Comparison of ENCODE assay signal across 27 mouse cellular contexts in the genomic region with DNA sequence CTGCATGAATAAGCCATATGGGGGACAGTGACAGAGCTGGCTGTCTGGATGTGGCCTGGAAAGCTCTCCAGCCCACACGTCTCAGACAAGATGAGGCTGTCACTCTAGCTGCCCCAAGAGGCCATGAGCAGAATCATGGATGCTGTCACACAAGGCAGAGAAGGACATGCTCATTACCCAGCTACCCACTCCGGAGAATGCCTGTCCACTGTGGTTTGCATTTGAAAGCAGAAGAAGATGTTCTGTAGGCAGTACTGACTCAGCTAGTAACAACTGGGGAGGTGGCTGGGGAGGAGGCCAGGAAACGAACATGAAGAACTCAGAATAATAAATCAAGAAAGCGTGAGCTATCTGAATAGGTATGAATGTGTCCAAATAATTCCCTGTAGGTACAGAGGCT.
DNase-seq lines count a peak whose midpoint lies in the region; ATAC-seq and TF ChIP-seq lines count a peak whose summit lies in the region.
"Had no signal": no experiment of that assay in that cellular context is flagged by ENCODE, and none has a peak within 500 bp of the region (broad histone marks: within the 10 kb centered on the region; RNA-seq: fewer than 3 reads in every experiment).

No protein-coding gene starts in this region.

- peaks cover 21% of the 10 kb centered on the region; the same call in 1 of the 2 replicates for H3K4me1 ChIP-seq in midbrain, embryonic 10.5 days
- H3K4me1 ChIP-seq: embryonic facial prominence, embryonic 15.5 days; hindbrain, embryonic 15.5 days; limb, embryonic 12.5 days; stomach, embryonic 15.5 days had no signal

- H3K9me3 ChIP-seq in midbrain, embryonic 10.5 days (replicated peaks), result no peaks in the 10 kb centered on the region
- H3K9me3 ChIP-seq: embryonic facial prominence, embryonic 15.5 days; forebrain, embryonic 15.5 days; hindbrain, embryonic 15.5 days; limb, embryonic 12.5 days; neural tube, embryonic 13.5 days; stomach, embryonic 15.5 days had no signal

- no peak for TF ChIP-seq CTCF in layer of hippocampus, adult 2 months (conservative IDR thresholded peaks at IDR 0.05)

- no peak overlapping the region for H3K4me3 ChIP-seq in layer of hippocampus, adult 2 months
- no peak overlapping the region for H3K4me3 ChIP-seq in midbrain, embryonic 10.5 days
- H3K4me3 ChIP-seq: embryonic facial prominence, embryonic 15.5 days; forebrain, embryonic 15.5 days; hindbrain, embryonic 15.5 days; limb, embryonic 12.5 days; myocyte; neural tube, embryonic 13.5 days; stomach, embryonic 15.5 days had no signal

- no peaks in the 10 kb centered on the region for H3K36me3 ChIP-seq in midbrain, embryonic 10.5 days
- H3K36me3 ChIP-seq: embryonic facial prominence, embryonic 15.5 days; forebrain, embryonic 15.5 days; hindbrain, embryonic 15.5 days; limb, embryonic 12.5 days; neural tube, embryonic 13.5 days; stomach, embryonic 15.5 days had no signal

- no peaks in the 10 kb centered on the region for H3K27me3 ChIP-seq in midbrain, embryonic 10.5 days (ENCODE audit: low read depth, poor library complexity, severe bottlenecking)
- H3K27me3 ChIP-seq: embryonic facial prominence, embryonic 15.5 days; forebrain, embryonic 15.5 days; hindbrain, embryonic 15.5 days; limb, embryonic 12.5 days; neural tube, embryonic 13.5 days; stomach, embryonic 15.5 days had no signal

- intact Hi-C loops in left cerebral cortex, postnatal 25 days (cut with DNase I), result no loop called here

- peak; percentile 85 for ATAC-seq in frontal cortex, adult (ENCODE audit: low TSS enrichment)
- ATAC-seq: forebrain, embryonic 15.5 days; intestine, embryonic 16.5 days; liver, postnatal 0 days; lung, postnatal 0 days; midbrain, embryonic 16.5 days had no signal

- 82% methylated on average over 4 of the region's 4 CpGs for WGBS in midbrain, embryonic 10.5 days

- peak overlapping the region; percentile 48; the same call in 1 of the 2 replicates for H3K27ac ChIP-seq in layer of hippocampus, adult 2 months
- no peak overlapping the region for H3K27ac ChIP-seq in midbrain, embryonic 10.5 days (replicated peaks)
- H3K27ac ChIP-seq: embryonic facial prominence, embryonic 15.5 days; forebrain, embryonic 15.5 days; hindbrain, embryonic 15.5 days; limb, embryonic 12.5 days; macrophage; neural tube, embryonic 13.5 days; stomach, embryonic 15.5 days had no signal

- no peak for DNase-seq in frontal cortex, postnatal 14 days (ENCODE audit: low spot score in 2 of 2)
- DNase-seq in layer of hippocampus, adult 2 months (ENCODE audit: low spot score in 2 of 2), result peak in 1 of 2 experiments; percentile 13
- DNase-seq in layer of hippocampus, adult 9-10 months (ENCODE audit: low spot score), result no peak
- peak; percentile 14 for DNase-seq in retina, postnatal 1 day
- DNase-seq in retina, embryonic 14.5 days (ENCODE audit: low spot score), result no peak
- peak; percentile 38 to 83 for DNase-seq in left cerebral cortex, postnatal 25 days (ENCODE audit: low spot score in 2 of 2)
- no peak for DNase-seq in midbrain, embryonic 10.5 days (ENCODE audit: low spot score)
- DNase-seq: adrenal gland, postnatal 14 days; cerebellum, adult 8-10 months; heart, postnatal 10 days; kidney, adult 9 months; kidney, postnatal 25 days; liver, postnatal 0 days; thymus, adult 18-20 months; thymus, postnatal 36 days had no signal

Comparison
In these comparisons a context has a peak if more than half of its experiments do, and no peak if none do; other contexts are left out.
1. DNase-seq: peak in retina, postnatal 1 day (single experiment) and left cerebral cortex, postnatal 25 days (2 of 2); none in frontal cortex, postnatal 14 days (0 of 2), layer of hippocampus, adult 9-10 months (single experiment), retina, embryonic 14.5 days (single experiment) and midbrain, embryonic 10.5 days (single experiment).